Comparison of ENCODE assay signal across 8 mouse cellular contexts in genomic region chr3:99140940-99141854, GRCm38 (mm10). TPM values are rescaled to one million over a fixed set of nuclear protein-coding genes. Genes with fewer than 3 reads are reported as not detected.
DNase-seq lines count a peak whose midpoint lies in the region; ATAC-seq lines count a peak whose summit lies in the region.

Gene Wars2 (plus strand): TSS chr3:99141068.

- WGBS in heart, embryonic 14.5 days = under 1% methylated on average over 57 of the region's 57 CpGs
- WGBS in liver, embryonic 13.5 days (ENCODE audit: insufficient replicate concordance) = under 1% methylated on average over 57 of the region's 57 CpGs
- under 1% methylated on average over 57 of the region's 57 CpGs for WGBS in stomach, embryonic 16.5 days

- DNase-seq in c-Kit-negative CD71-positive TER-119-positive erythroid progenitor cells, embryonic 14.5 days (ENCODE audit: low read depth, low spot score) = peak; percentile 77
- DNase-seq in fibroblast of lung, adult 2 months (ENCODE audit: low read depth) = peak; percentile 82
- peak; percentile 96 for DNase-seq in kidney, postnatal 14 days
- peak; percentile 85 for DNase-seq in liver, embryonic 13.5 days
- peak; percentile 93 for DNase-seq in neural tube, embryonic 10.5 days (ENCODE audit: extremely low spot score, low spot score)

- peak within 1 kb of the TSS; percentile 87 to 98 for H3K27ac ChIP-seq in heart, embryonic 14.5 days (replicated peaks in 1 of 2; ENCODE audit: control insufficient read depth in 1 of 2, insufficient read depth in 1 of 2, low read depth in 2 of 2, low read length in 2 of 2)
- H3K27ac ChIP-seq in liver, embryonic 13.5 days = peak within 1 kb of the TSS; percentile 88
- H3K27ac ChIP-seq in stomach, embryonic 16.5 days (ENCODE audit: low read length) = peak within 1 kb of the TSS; percentile 92

- no peaks in the 10 kb centered on the region for H3K27me3 ChIP-seq in heart, embryonic 14.5 days (ENCODE audit: control insufficient read depth, insufficient read depth, low read length)
- H3K27me3 ChIP-seq in liver, embryonic 13.5 days = no peaks in the 10 kb centered on the region
- no peaks in the 10 kb centered on the region for H3K27me3 ChIP-seq in stomach, embryonic 16.5 days (ENCODE audit: control insufficient read depth, insufficient read depth, low read length)

- peak; percentile 92 for ATAC-seq in CD4-positive, CD25-positive, alpha-beta regulatory T cell, adult 4 months
- ATAC-seq in heart, embryonic 14.5 days (ENCODE audit: insufficient number of reproducible peaks, insufficient read depth, low FRiP score, low read depth) = peak; percentile 99
- peak; percentile 98 for ATAC-seq in liver, embryonic 13.5 days (ENCODE audit: low read depth)
- peak; percentile 99 for ATAC-seq in stomach, embryonic 16.5 days (ENCODE audit: insufficient read depth, low FRiP score)

- peak within 1 kb of the TSS; percentile 72 for H3K9ac ChIP-seq in heart, embryonic 14.5 days (ENCODE audit: low read length)
- peak within 1 kb of the TSS; percentile 68 for H3K9ac ChIP-seq in liver, embryonic 13.5 days
- peak within 1 kb of the TSS; percentile 72 for H3K9ac ChIP-seq in stomach, embryonic 16.5 days (ENCODE audit: low read length)

- peaks cover 0 to 4% of the 10 kb centered on the region in 2 experiments; a peak in 1 of 4 replicates for H3K4me1 ChIP-seq in heart, embryonic 14.5 days (ENCODE audit: control insufficient read depth in 2 of 2, insufficient read depth in 2 of 2, low read length in 2 of 2)
- H3K4me1 ChIP-seq in liver, embryonic 13.5 days (replicated peaks) = peaks cover 6% of the 10 kb centered on the region
- H3K4me1 ChIP-seq in stomach, embryonic 16.5 days (ENCODE audit: control insufficient read depth, insufficient read depth, low read length) = peaks cover 3% of the 10 kb centered on the region; the same call in 1 of the 2 replicates

- no peaks in the 10 kb centered on the region for H3K9me3 ChIP-seq in heart, embryonic 14.5 days (ENCODE audit: control insufficient read depth, low read length)
- H3K9me3 ChIP-seq in liver, embryonic 13.5 days (replicated peaks) = no peaks in the 10 kb centered on the region
- no peaks in the 10 kb centered on the region for H3K9me3 ChIP-seq in stomach, embryonic 16.5 days (replicated peaks; ENCODE audit: control insufficient read depth, low read length)

- peak within 1 kb of the TSS; percentile 92 for H3K4me2 ChIP-seq in heart, embryonic 14.5 days (ENCODE audit: low read length)
- H3K4me2 ChIP-seq in liver, embryonic 13.5 days = peak within 1 kb of the TSS; percentile 84
- H3K4me2 ChIP-seq in stomach, embryonic 16.5 days (ENCODE audit: low read depth, low read length) = peak within 1 kb of the TSS; percentile 80

- peak within 1 kb of the TSS; percentile 49 to 82 for H3K4me3 ChIP-seq in heart, embryonic 14.5 days (ENCODE audit: control insufficient read depth in 1 of 2, insufficient read depth in 1 of 2, low read depth in 1 of 2, low read length in 2 of 2)
- H3K4me3 ChIP-seq in liver, embryonic 13.5 days (replicated peaks) = peak within 1 kb of the TSS; percentile 69
- peak within 1 kb of the TSS; percentile 59 for H3K4me3 ChIP-seq in stomach, embryonic 16.5 days (replicated peaks; ENCODE audit: low read length)

- no peaks in the 10 kb centered on the region for H3K36me3 ChIP-seq in heart, embryonic 14.5 days (ENCODE audit: control insufficient read depth, insufficient read depth, low read length)
- H3K36me3 ChIP-seq in liver, embryonic 13.5 days = no peaks in the 10 kb centered on the region
- H3K36me3 ChIP-seq in stomach, embryonic 16.5 days (ENCODE audit: control insufficient read depth, insufficient read depth, low read length) = no peaks in the 10 kb centered on the region

RNA-seq across cellular contexts. Expression of gene Wars2, which starts in this region (rescaled TPM):
- polyA plus RNA-seq in CD4-positive, CD25-positive, alpha-beta regulatory T cell, adult 4 months (2017; shearing (Covaris generic)) = 1 to 10 TPM; 9.0 to 9.9 TPM
- polyA plus RNA-seq in heart, embryonic 14.5 days (2014; fragmentation: Nextera tagmentation; extraction: Ambion mirVana) = 8.0 and 10.2 TPM in 2 replicates
- polyA plus RNA-seq in liver, embryonic 13.5 days (2015; fragmentation: Nextera tagmentation; extraction: Ambion mirVana) = 2.9 and 3.2 TPM in 2 replicates
- polyA plus RNA-seq in stomach, embryonic 16.5 days (2015; fragmentation: Nextera tagmentation; extraction: Ambion mirVana) = 8.2 and 8.5 TPM in 2 replicates

Comparison
In these comparisons a context has a peak if more than half of its experiments do, and no peak if none do; other contexts are left out.
1. Peak in every context shown above with its lines: DNase-seq, ATAC-seq, H3K4me3 ChIP-seq and H3K27ac ChIP-seq.